Mouse (Mus musculus) ES-Bruce4 (cell line): ENCODE data around the gene Edn3. TPM values are rescaled to one million over a fixed set of nuclear protein-coding genes. Genes with fewer than 3 reads are reported as not detected.
A peak's percentile ranks its signal among the peaks of the same experiment; 100 is the strongest.

ENCODE experiments used
- H3K27ac ChIP-seq: 2 replicates; pipeline ENCODE4 v1.5.1; 2012; ENCODE audit warnings: low read length, inconsistent platforms; ENCODE audit not compliant: insufficient read depth
- H3K27me3 ChIP-seq: 2 replicates; pipeline ENCODE4 v1.6.1; 2012; ENCODE audit warnings: mild to moderate bottlenecking, low read length, inconsistent platforms; ENCODE audit not compliant: control insufficient read depth, poor library complexity, insufficient read depth, severe bottlenecking
- H3K36me3 ChIP-seq: 2 replicates; pipeline ENCODE4 v1.6.1; 2012; ENCODE audit warnings: inconsistent platforms, mild to moderate bottlenecking, low read length, moderate library complexity; ENCODE audit not compliant: control insufficient read depth, poor library complexity, insufficient read depth, severe bottlenecking
- H3K4me1 ChIP-seq: one replicate; pipeline ENCODE4 v1.8.1; 2011; ENCODE audit warnings: low read length; ENCODE audit not compliant: control insufficient read depth, insufficient read depth
- H3K4me3 ChIP-seq: 2 replicates; pipeline ENCODE4 v1.5.1; 2011; ENCODE audit warnings: low read depth, mild to moderate bottlenecking, low read length
- H3K9ac ChIP-seq: 2 replicates; pipeline ENCODE4 v1.6.1; 2012; ENCODE audit warnings: low read depth, mild to moderate bottlenecking, inconsistent platforms; ENCODE audit not compliant: poor library complexity, severe bottlenecking
- H3K9me3 ChIP-seq: replicated peaks from 2 replicates; pipeline ENCODE4 v1.6.1; 2012; ENCODE audit warnings: mild to moderate bottlenecking, low read length, inconsistent platforms; ENCODE audit not compliant: control insufficient read depth, poor library complexity, insufficient read depth, severe bottlenecking
- CTCF ChIP-seq: IDR thresholded peaks from one replicate; pipeline ENCODE4 v1.8.1; 2011; ENCODE audit warnings: low read depth, low read length
- EP300 ChIP-seq: IDR thresholded peaks from 2 replicates; pipeline ENCODE4 v1.6.1; 2011; ENCODE audit warnings: low read depth, low read length; ENCODE audit not compliant: insufficient read depth
- POLR2A ChIP-seq: IDR thresholded peaks from one replicate; pipeline ENCODE4 v1.8.1; 2011; ENCODE audit warnings: low read length; ENCODE audit not compliant: insufficient read depth
- polyA plus RNA-seq: library from polyadenylated mRNA; stranded (reverse); fragments of >200 nt; gene quantifications from 2 replicates; pipeline ENCODE4 v1.2.4, GENCODE M21; 2011; ENCODE audit warnings: low read depth; ENCODE audit not compliant: missing spikeins, insufficient read depth, insufficient read length

Edn3 gene
- 0.79 TPM in 1 of 2 replicates, not detected in the other for polyA plus RNA-seq

GRCm38 (mm10) chr2:174760479-174761121, at the start of gene Edn3:
Gene Edn3, plus strand, starts transcription at chr2:174760619.
- no peak for TF ChIP-seq POLR2A
- TF ChIP-seq CTCF: no peak
- TF ChIP-seq EP300: no peak
- Histone ChIP-seq H3K36me3 (no peaks in the 10 kb centered on the region), H3K27ac (no peak within 1 kb of the TSS), H3K9me3 (no peaks in the 10 kb centered on the region), H3K4me3 (peak within 1 kb of the TSS; percentile 73), H3K9ac (peak within 1 kb of the TSS; percentile 55), H3K4me1 (no peaks in the 10 kb centered on the region), H3K27me3 (no peaks in the 10 kb centered on the region)

GRCm38 (mm10) chr2:174712043-174712442, 48.4 kb upstream of the Edn3 start:
- no peaks in the 10 kb centered on the region for H3K36me3 ChIP-seq
- no peak overlapping the region for H3K9ac ChIP-seq
- no peaks in the 10 kb centered on the region for H3K27me3 ChIP-seq
- TF ChIP-seq POLR2A (no peak), CTCF (no peak), EP300 (no peak)
- H3K4me1 ChIP-seq: no peaks in the 10 kb centered on the region
- no peak overlapping the region for H3K27ac ChIP-seq
- H3K9me3 ChIP-seq: no peaks in the 10 kb centered on the region
- H3K4me3 ChIP-seq: no peak overlapping the region

- Histone ChIP-seq H3K4me1 (no peaks in the 10 kb centered on the region), H3K4me3 (no peak overlapping the region), H3K27ac (no peak overlapping the region), H3K36me3 (no peaks in the 10 kb centered on the region), H3K9me3 (no peaks in the 10 kb centered on the region), H3K9ac (no peak overlapping the region), H3K27me3 (no peaks in the 10 kb centered on the region)
- TF ChIP-seq POLR2A (no peak), CTCF (no peak), EP300 (no peak)
These were observed 44.5 kb upstream of the Edn3 start for GRCm38 (mm10) chr2:174715938-174716337.

- H3K4me1 ChIP-seq: no peaks in the 10 kb centered on the region
- no peaks in the 10 kb centered on the region for H3K27me3 ChIP-seq
- TF ChIP-seq POLR2A (no peak), EP300 (no peak), CTCF (no peak)
- H3K9ac ChIP-seq: no peak overlapping the region
- no peaks in the 10 kb centered on the region for H3K9me3 ChIP-seq
- no peaks in the 10 kb centered on the region for H3K36me3 ChIP-seq
- H3K27ac ChIP-seq: no peak overlapping the region
- H3K4me3 ChIP-seq: no peak overlapping the region
These were observed 42.6 kb upstream of the Edn3 start for GRCm38 (mm10) chr2:174717857-174718256.

- Histone ChIP-seq H3K36me3 (no peaks in the 10 kb centered on the region), H3K27me3 (no peaks in the 10 kb centered on the region), H3K27ac (no peak overlapping the region), H3K9me3 (no peaks in the 10 kb centered on the region), H3K4me1 (no peaks in the 10 kb centered on the region), H3K9ac (no peak overlapping the region), H3K4me3 (no peak overlapping the region)
- no peak for TF ChIP-seq POLR2A
- TF ChIP-seq CTCF: no peak
- TF ChIP-seq EP300: no peak
These were observed 33.1 kb upstream of the Edn3 start for GRCm38 (mm10) chr2:174727114-174727823.

- H3K27ac ChIP-seq: no peak overlapping the region
- TF ChIP-seq EP300 (no peak), CTCF (no peak), POLR2A (no peak)
- H3K27me3 ChIP-seq: no peaks in the 10 kb centered on the region
- H3K9me3 ChIP-seq: no peaks in the 10 kb centered on the region
- no peaks in the 10 kb centered on the region for H3K4me1 ChIP-seq
- no peaks in the 10 kb centered on the region for H3K36me3 ChIP-seq
- no peak overlapping the region for H3K4me3 ChIP-seq
- H3K9ac ChIP-seq: no peak overlapping the region
These were observed 28.5 kb upstream of the Edn3 start for GRCm38 (mm10) chr2:174731939-174732338.
